Mouse (Mus musculus): ENCODE data around the gene Itgb8.

The Itgb8 gene

GRCm38 (mm10) chr12:119146031-119146430, 92.6 kb downstream of the Itgb8 start:
- DNase-seq (ENCODE audit: low spot score): no peak

GRCm38 (mm10) chr12:119137946-119138345, 100.7 kb downstream of the Itgb8 start:
- no peak for DNase-seq (ENCODE audit: low spot score)

- DNase-seq (ENCODE audit: low spot score): no peak
These were observed 125.0 kb downstream of the Itgb8 start for GRCm38 (mm10) chr12:119113522-119114135.

GRCm38 (mm10) chr12:119110091-119110490, 128.5 kb downstream of the Itgb8 start:
- DNase-seq (ENCODE audit: low spot score): no peak
